Mouse (Mus musculus) liver, embryonic 16.5 days (tissue): ENCODE measurements around the gene Nelfa. TPM values are rescaled to one million over a fixed set of nuclear protein-coding genes. Genes with fewer than 3 reads are reported as not detected.
"Not testable (repeated sequence)": the region's sequence is repeated elsewhere in the genome, so short reads cannot be mapped to it uniquely, and the experiment has no call there.

Experiments used
- ATAC-seq: fragments of 200-750 bp; cut with Nextera tagmentation; 2 replicates; pipeline ENCODE4 v1.8.0; 2017; ENCODE audit warnings: low read depth, mild to moderate bottlenecking, moderate number of reproducible peaks, moderate library complexity
- H3K27ac ChIP-seq: fragments of 300-500 bp; sonication (generic); 2 replicates; pipeline ENCODE4 v1.5.1; 2014; ENCODE audit warnings: mild to moderate bottlenecking, low read length
- H3K27me3 ChIP-seq: fragments of 300-500 bp; sonication (generic); 2 replicates; pipeline ENCODE4 v1.6.1; 2014; ENCODE audit warnings: low read depth, low read length, mixed read lengths; ENCODE audit not compliant: control insufficient read depth, insufficient read depth
- H3K36me3 ChIP-seq: fragments of 300-500 bp; sonication (generic); 2 replicates; pipeline ENCODE4 v1.6.1; 2014; ENCODE audit warnings: mild to moderate bottlenecking; ENCODE audit not compliant: control insufficient read depth, insufficient read depth
- H3K4me1 ChIP-seq: fragments of 300-500 bp; sonication (generic); 2 replicates; pipeline ENCODE4 v1.6.1; 2014; ENCODE audit warnings: low read depth, low read length, mixed read lengths; ENCODE audit not compliant: control insufficient read depth
- H3K4me2 ChIP-seq: fragments of 300-500 bp; sonication (generic); 2 replicates; pipeline ENCODE4 v1.6.1; 2014; ENCODE audit warnings: low read depth, low read length, mixed read lengths
- H3K4me3 ChIP-seq: fragments of 300-500 bp; sonication (generic); 2 replicates; pipeline ENCODE4 v1.5.1; 2014; ENCODE audit warnings: low read depth, mild to moderate bottlenecking, low read length
- H3K9ac ChIP-seq: fragments of 300-500 bp; sonication (generic); 2 replicates; pipeline ENCODE4 v1.6.1; 2014; ENCODE audit warnings: low read depth, low read length
- H3K9me3 ChIP-seq: fragments of 300-500 bp; sonication (generic); replicated peaks from 2 replicates; pipeline ENCODE4 v1.6.1; 2016; ENCODE audit warnings: low read length; ENCODE audit not compliant: control insufficient read depth
- WGBS: fragments of 180-500 bp; shearing (Covaris S2); extraction: QIAGEN DNeasy Blood & Tissue Kit; methylation state at CpG from one replicate; pipeline ENCODE4 v1.1.7; 2014; ENCODE audit not compliant: insufficient replicate concordance; 5-methylcytosine and 5-hydroxymethylcytosine counted together
- polyA plus RNA-seq: library from polyadenylated mRNA; unstranded; fragments of >200 nt; fragmentation: Nextera tagmentation; extraction: Ambion mirVana; gene quantifications from 2 replicates; pipeline ENCODE4 v1.2.1, GENCODE M21; 2015

The Nelfa gene
- polyA plus RNA-seq, 1 experiment from 2014 or later: 23.0 TPM

GRCm38 (mm10) chr5:33953471-33954185 lies 17.4 kb upstream of the Nelfa start:
- Histone ChIP-seq H3K4me1 (no peaks in the 10 kb centered on the region), H3K4me2 (no peak overlapping the region), H3K27ac (no peak overlapping the region), H3K4me3 (no peak overlapping the region), H3K27me3 (no peaks in the 10 kb centered on the region), H3K9ac (no peak overlapping the region), H3K36me3 (no peaks in the 10 kb centered on the region), H3K9me3 (peaks cover 7% of the 10 kb centered on the region)
- WGBS: 79% methylated on average over 16 of the region's 17 CpGs
- no peak for ATAC-seq

- Histone ChIP-seq H3K4me3 (no peak overlapping the region), H3K4me2 (no peak overlapping the region), H3K36me3 (no peaks in the 10 kb centered on the region), H3K4me1 (no peaks in the 10 kb centered on the region), H3K27me3 (no peaks in the 10 kb centered on the region), H3K9me3 (peaks cover 5% of the 10 kb centered on the region), H3K9ac (no peak overlapping the region), H3K27ac (no peak overlapping the region)
- ATAC-seq: no peak
- WGBS: 76% methylated on average over 4 of the region's 4 CpGs
Measured at GRCm38 (mm10) chr5:33948314-33948713, 12.1 kb upstream of the Nelfa start.

GRCm38 (mm10) chr5:33947035-33947434 lies 10.8 kb upstream of the Nelfa start:
- not testable (repeated sequence) for H3K9me3 ChIP-seq, H3K36me3 ChIP-seq, H3K27ac ChIP-seq, H3K9ac ChIP-seq, H3K4me2 ChIP-seq, ATAC-seq, H3K27me3 ChIP-seq, H3K4me1 ChIP-seq, H3K4me3 ChIP-seq
- 80% methylated on average over 16 of the region's 16 CpGs for WGBS

GRCm38 (mm10) chr5:33938448-33938847 lies 2.2 kb upstream of the Nelfa start:
- WGBS: 45% methylated on average over 3 of the region's 3 CpGs
- H3K36me3 ChIP-seq: no peaks in the 10 kb centered on the region

GRCm38 (mm10) chr5:33937230-33937629 lies 1.0 kb upstream of the Nelfa start:
- no peaks in the 10 kb centered on the region for H3K9me3 ChIP-seq
- 93% methylated on average over 2 of the region's 2 CpGs for WGBS
- peak overlapping the region; percentile 98 for H3K4me3 ChIP-seq
- H3K4me2 ChIP-seq: peak overlapping the region; percentile 77
- H3K27ac ChIP-seq: no peak overlapping the region
- peak overlapping the region; percentile 96 for H3K9ac ChIP-seq
- ATAC-seq: no peak
- peaks cover 22% of the 10 kb centered on the region for H3K4me1 ChIP-seq
- no peaks in the 10 kb centered on the region for H3K27me3 ChIP-seq
- no peaks in the 10 kb centered on the region for H3K36me3 ChIP-seq

More at GRCm38 (mm10) chr5:33938448-33938847, 2.2 kb upstream of the Nelfa start:
- no peak overlapping the region for H3K27ac ChIP-seq
- H3K4me3 ChIP-seq: no peak overlapping the region
- no peak overlapping the region for H3K9ac ChIP-seq
- H3K4me1 ChIP-seq: peaks cover 20% of the 10 kb centered on the region
- H3K27me3 ChIP-seq: no peaks in the 10 kb centered on the region
- ATAC-seq: no peak
- no peaks in the 10 kb centered on the region for H3K9me3 ChIP-seq
- H3K4me2 ChIP-seq: no peak overlapping the region

GRCm38 (mm10) chr5:33935700-33936111 lies 507 bp downstream of the Nelfa start:
- peak; percentile 45 for ATAC-seq
- peak overlapping the region; percentile 77 for H3K4me2 ChIP-seq
- H3K4me3 ChIP-seq: peak overlapping the region; percentile 98
- no peaks in the 10 kb centered on the region for H3K9me3 ChIP-seq
- H3K27ac ChIP-seq: peak overlapping the region; percentile 93
- WGBS: under 1% methylated on average over 39 of the region's 39 CpGs
- H3K9ac ChIP-seq: peak overlapping the region; percentile 96
- no peaks in the 10 kb centered on the region for H3K27me3 ChIP-seq
- peaks cover 22% of the 10 kb centered on the region for H3K4me1 ChIP-seq
- no peaks in the 10 kb centered on the region; the same call in 1 of the 2 replicates for H3K36me3 ChIP-seq

- Histone ChIP-seq H3K27ac (peak overlapping the region; percentile 37), H3K4me3 (peak overlapping the region; percentile 98), H3K4me1 (peaks cover 22% of the 10 kb centered on the region), H3K9ac (peak overlapping the region; percentile 55; the same call in 1 of the 2 replicates), H3K36me3 (peaks cover 5% of the 10 kb centered on the region), H3K27me3 (no peaks in the 10 kb centered on the region), H3K9me3 (no peaks in the 10 kb centered on the region), H3K4me2 (peak overlapping the region; percentile 77)
- 47% methylated on average over 7 of the region's 7 CpGs for WGBS
- ATAC-seq: no peak
Measured at GRCm38 (mm10) chr5:33934877-33935276, 1.3 kb downstream of the Nelfa start.

- Histone ChIP-seq H3K4me2 (peak overlapping the region; percentile 77), H3K27me3 (no peaks in the 10 kb centered on the region), H3K27ac (peak overlapping the region; percentile 71), H3K4me3 (peak overlapping the region; percentile 98), H3K9ac (peak overlapping the region; percentile 55), H3K9me3 (no peaks in the 10 kb centered on the region; the same call in 1 of the 2 replicates), H3K4me1 (peaks cover 22% of the 10 kb centered on the region), H3K36me3 (peaks cover 11% of the 10 kb centered on the region)
- ATAC-seq: no peak
- WGBS: 42% methylated on average over 2 of the region's 2 CpGs
Measured at GRCm38 (mm10) chr5:33934081-33934480, 2.1 kb downstream of the Nelfa start.

GRCm38 (mm10) chr5:33932413-33932812 lies 3.8 kb downstream of the Nelfa start:
- Histone ChIP-seq H3K9me3 (no peaks in the 10 kb centered on the region; the same call in 1 of the 2 replicates), H3K4me3 (no peak overlapping the region), H3K27ac (no peak overlapping the region), H3K27me3 (no peaks in the 10 kb centered on the region), H3K4me2 (no peak overlapping the region), H3K36me3 (peaks cover 14% of the 10 kb centered on the region), H3K9ac (no peak overlapping the region), H3K4me1 (peaks cover 22% of the 10 kb centered on the region)
- WGBS: 61% methylated on average over 2 of the region's 2 CpGs
- ATAC-seq: no peak
